8 mouse cellular contexts compared by ENCODE assay signal in genomic region chr6:136519254-136519653, GRCm38 (mm10). TPM values are rescaled to one million over a fixed set of nuclear protein-coding genes. Genes with fewer than 3 reads are reported as not detected.
A peak's percentile ranks its signal among the peaks of the same experiment; 100 is the strongest.
DNase-seq lines count a peak whose midpoint lies in the region; ATAC-seq lines count a peak whose summit lies in the region.

No protein-coding gene starts in this region.

- H3K9me3 ChIP-seq in heart, embryonic 15.5 days (replicated peaks) = peaks cover under 1% of the 10 kb centered on the region; the same call in 1 of the 2 replicates
- H3K9me3 ChIP-seq in hindbrain, embryonic 16.5 days (ENCODE audit: control insufficient read depth, low read length) = peaks cover 2% of the 10 kb centered on the region; the same call in 1 of the 2 replicates
- 0 out of 2 replicates have a peak, but pooled peaks cover under 1% of the 10 kb centered on the region for H3K9me3 ChIP-seq in midbrain, embryonic 15.5 days

- no peaks in the 10 kb centered on the region for H3K27me3 ChIP-seq in heart, embryonic 15.5 days
- no peaks in the 10 kb centered on the region for H3K27me3 ChIP-seq in hindbrain, embryonic 16.5 days (replicated peaks; ENCODE audit: control insufficient read depth, insufficient read depth, low read length)
- H3K27me3 ChIP-seq in midbrain, embryonic 15.5 days (replicated peaks) = no peaks in the 10 kb centered on the region

- ATAC-seq in heart, embryonic 15.5 days (replicated peaks; ENCODE audit: insufficient number of reproducible peaks, insufficient read depth, low FRiP score, low read depth) = no peak
- no peak for ATAC-seq in hindbrain, embryonic 16.5 days
- ATAC-seq in midbrain, embryonic 15.5 days (replicated peaks) = peak; percentile 13; the same call in 1 of the 2 replicates

- H3K36me3 ChIP-seq in heart, embryonic 15.5 days = peaks cover 4% of the 10 kb centered on the region; the same call in 1 of the 2 replicates
- H3K36me3 ChIP-seq in hindbrain, embryonic 16.5 days (ENCODE audit: control insufficient read depth, insufficient read depth, low read length) = no peaks in the 10 kb centered on the region
- 0 out of 2 replicates have a peak, but pooled peaks cover 2% of the 10 kb centered on the region for H3K36me3 ChIP-seq in midbrain, embryonic 15.5 days (replicated peaks)

- peak overlapping the region; percentile 5; the same call in 1 of the 2 replicates for H3K9ac ChIP-seq in heart, embryonic 15.5 days
- peak overlapping the region; percentile 15; the same call in 1 of the 2 replicates for H3K9ac ChIP-seq in hindbrain, embryonic 16.5 days (ENCODE audit: low read depth, low read length)
- H3K9ac ChIP-seq in midbrain, embryonic 15.5 days = no peak overlapping the region

- H3K4me1 ChIP-seq in heart, embryonic 15.5 days (replicated peaks) = peaks cover 13% of the 10 kb centered on the region
- H3K4me1 ChIP-seq in hindbrain, embryonic 16.5 days (ENCODE audit: control insufficient read depth, insufficient read depth, low read depth, low read length) = peaks cover 3% of the 10 kb centered on the region
- H3K4me1 ChIP-seq in midbrain, embryonic 15.5 days = peaks cover 4% of the 10 kb centered on the region; the same call in 1 of the 2 replicates

- peak overlapping the region; percentile 99 for H3K27ac ChIP-seq in heart, embryonic 15.5 days
- peak overlapping the region; percentile 98 for H3K27ac ChIP-seq in hindbrain, embryonic 16.5 days (ENCODE audit: low read depth, low read length)
- H3K27ac ChIP-seq in midbrain, embryonic 15.5 days = peak overlapping the region; percentile 97

- peak overlapping the region; percentile 56 for H3K4me2 ChIP-seq in heart, embryonic 15.5 days
- peak overlapping the region; percentile 55 for H3K4me2 ChIP-seq in hindbrain, embryonic 16.5 days (ENCODE audit: low read length)
- peak overlapping the region; percentile 36 for H3K4me2 ChIP-seq in midbrain, embryonic 15.5 days

- peak overlapping the region; percentile 79 for H3K4me3 ChIP-seq in heart, embryonic 15.5 days
- peak overlapping the region; percentile 62 for H3K4me3 ChIP-seq in hindbrain, embryonic 16.5 days (ENCODE audit: low read length)
- peak overlapping the region; percentile 62 for H3K4me3 ChIP-seq in midbrain, embryonic 15.5 days

- DNase-seq in heart, adult 8-10 months (ENCODE audit: low spot score) = no peak
- DNase-seq in brain, adult 2 months (ENCODE audit: low read depth, low spot score) = peak; percentile 81
- no peak for DNase-seq in natural killer cell, adult 2 months (ENCODE audit: low spot score in 2 of 2)
- no peak for DNase-seq in embryo, embryonic 9.5 days (ENCODE audit: extremely low spot score)
- DNase-seq in right cerebral cortex, postnatal 4 days = no peak

- 2% methylated on average over 17 of the region's 17 CpGs for WGBS in heart, embryonic 15.5 days
- 2% methylated on average over 17 of the region's 17 CpGs for WGBS in hindbrain, embryonic 16.5 days
- 3% methylated on average over 17 of the region's 17 CpGs for WGBS in midbrain, embryonic 15.5 days

RNA-seq across cellular contexts. Expression of gene Atf7ip, which starts 13.3 kb away (rescaled TPM):
- polyA plus RNA-seq in heart, embryonic 15.5 days (2015; fragmentation: Nextera tagmentation; extraction: Ambion mirVana) = 30.3 and 32.6 TPM in 2 replicates
- 10 to 100 TPM; 68.3 to 94.1 (median 76.8) TPM for total RNA-seq in heart, adult 8-10 months (2022)
- 30.4 and 33.9 TPM in 2 replicates for polyA plus RNA-seq in hindbrain, embryonic 16.5 days (2015; fragmentation: Nextera tagmentation; extraction: Ambion mirVana)
- 43.4 and 44.7 TPM in 2 replicates for polyA plus RNA-seq in midbrain, embryonic 15.5 days (2015; fragmentation: Nextera tagmentation; extraction: Ambion mirVana)
